Mouse (Mus musculus) MEL (cell line): ENCODE measurements around the gene Plb1. TPM values are rescaled to one million over a fixed set of nuclear protein-coding genes. Genes with fewer than 3 reads are reported as not detected.

Experiments
- DNase-seq: peaks from one replicate; pipeline ENCODE4 v3.0.0; 2011; ENCODE audit warnings: low read depth, low spot score
- H3K27ac ChIP-seq: 2 replicates; pipeline ENCODE4 v1.5.1; 2012; ENCODE audit warnings: low read depth, mild to moderate bottlenecking, control low read depth, low read length, moderate library complexity; ENCODE audit not compliant: control insufficient read depth
- H3K27me3 ChIP-seq, 2 experiments: fragments of 150-350 bp in 1 of 2; sonication (generic) in 1 of 2; 2 replicates each; pipeline ENCODE4 v1.6.1; 2012; ENCODE audit warnings: low read length in 2 of 2, mild to moderate bottlenecking in 2 of 2, improper control_type of control experiment in 1 of 2, moderate library complexity in 1 of 2; ENCODE audit not compliant: insufficient read depth in 2 of 2, control insufficient read depth in 1 of 2
- H3K36me3 ChIP-seq, 2 experiments: 2 replicates each; pipeline ENCODE4 v1.6.1; 2012 to 2014; ENCODE audit warnings: low read length in 2 of 2, improper control_type of control experiment in 1 of 2, inconsistent platforms in 1 of 2, mild to moderate bottlenecking in 1 of 2; ENCODE audit not compliant: insufficient read depth in 2 of 2, control insufficient read depth in 1 of 2
- H3K4me1 ChIP-seq, 2 experiments: fragments of 150-350 bp in 1 of 2; sonication (generic) in 1 of 2; 2 replicates each; pipeline ENCODE4 v1.6.1; 2012; ENCODE audit warnings: low read length in 2 of 2, improper control_type of control experiment in 1 of 2, mild to moderate bottlenecking in 1 of 2; ENCODE audit not compliant: insufficient read depth in 2 of 2, control insufficient read depth in 1 of 2
- H3K4me3 ChIP-seq, 2 experiments: fragments of 150-350 bp in 1 of 2; sonication (generic) in 1 of 2; 2 replicates each; pipeline ENCODE4 v1.5.1; 2012; ENCODE audit warnings: low read depth in 2 of 2, low read length in 2 of 2, mild to moderate bottlenecking in 2 of 2, moderate library complexity in 2 of 2, control low read depth in 1 of 2, improper control_type of control experiment in 1 of 2; ENCODE audit not compliant: control insufficient read depth in 1 of 2, insufficient read depth in 1 of 2
- H3K79me2 ChIP-seq: 2 replicates; pipeline ENCODE4 v1.6.1; 2012; ENCODE audit warnings: mild to moderate bottlenecking, low read length, moderate library complexity; ENCODE audit not compliant: control insufficient read depth, poor library complexity, insufficient read depth
- H3K9ac ChIP-seq: 2 replicates; pipeline ENCODE4 v1.6.1; 2012; ENCODE audit warnings: low read depth, mild to moderate bottlenecking, control low read depth, low read length, moderate library complexity; ENCODE audit not compliant: control insufficient read depth, poor library complexity, severe bottlenecking
- H3K9me3 ChIP-seq: fragments of 150-350 bp; sonication (generic); replicated peaks from 2 replicates; pipeline ENCODE4 v1.6.1; 2012; ENCODE audit warnings: mild to moderate bottlenecking, low read length, improper control_type of control experiment, moderate library complexity; ENCODE audit not compliant: insufficient read depth
- CTCF ChIP-seq, 3 experiments: IDR thresholded peaks in 2 of 3; conservative IDR thresholded peaks in 1 of 3; 2 replicates each; pipeline ENCODE4 v1.5.1; 2011 to 2012; ENCODE audit warnings: low read length in 3 of 3, low read depth in 2 of 3, mild to moderate bottlenecking in 2 of 3, improper control_type of control experiment in 1 of 3, inconsistent platforms in 1 of 3, mixed read lengths in 1 of 3, moderate library complexity in 1 of 3; ENCODE audit not compliant: control insufficient read depth in 1 of 3, insufficient read depth in 1 of 3, poor library complexity in 1 of 3, severe bottlenecking in 1 of 3
- E2F4 ChIP-seq: IDR thresholded peaks from 2 replicates; pipeline ENCODE4 v1.6.1; 2011; ENCODE audit warnings: low read depth, low read length, improper control_type of control experiment, borderline replicate concordance
- ELF1 ChIP-seq: IDR thresholded peaks from 2 replicates; pipeline ENCODE4 v1.6.1; 2014; ENCODE audit warnings: low read depth, mild to moderate bottlenecking, inconsistent platforms, low read length, improper control_type of control experiment, moderate library complexity
- ETS1 ChIP-seq: IDR thresholded peaks from 2 replicates; pipeline ENCODE4 v1.6.1; 2012; ENCODE audit warnings: low read depth, mild to moderate bottlenecking, inconsistent platforms, low read length, improper control_type of control experiment, moderate library complexity
- HCFC1 ChIP-seq: IDR thresholded peaks from 2 replicates; pipeline ENCODE4 v1.6.1; 2012; ENCODE audit warnings: low read depth, mild to moderate bottlenecking, inconsistent platforms, low read length, improper control_type of control experiment, moderate library complexity
- KAT2A ChIP-seq: conservative IDR thresholded peaks from 2 replicates; pipeline ENCODE4 v1.6.1; 2012; ENCODE audit warnings: low read depth, low read length, improper control_type of control experiment, inconsistent platforms
- MAX ChIP-seq: IDR thresholded peaks from 2 replicates; pipeline ENCODE4 v1.6.1; 2011; ENCODE audit warnings: low read length, improper control_type of control experiment
- MEF2A ChIP-seq: IDR thresholded peaks from 2 replicates; pipeline ENCODE4 v1.6.1; 2014; ENCODE audit warnings: low read depth, mild to moderate bottlenecking, inconsistent platforms, low read length, improper control_type of control experiment; ENCODE audit not compliant: poor library complexity, insufficient replicate concordance, severe bottlenecking; ENCODE audit errors: extremely low read depth
- MYB ChIP-seq: IDR thresholded peaks from 2 replicates; pipeline ENCODE4 v1.6.1; 2011; ENCODE audit warnings: mild to moderate bottlenecking, low read depth, low read length, improper control_type of control experiment
- MYC ChIP-seq: IDR thresholded peaks from 2 replicates; pipeline ENCODE4 v1.6.1; 2011; ENCODE audit warnings: low read depth, mild to moderate bottlenecking, low read length, improper control_type of control experiment, moderate library complexity
- POLR2A ChIP-seq, 2 experiments: IDR thresholded peaks; 2 replicates each; pipeline ENCODE4 v1.6.1; 2011 to 2012; ENCODE audit warnings: low read length in 2 of 2, mild to moderate bottlenecking in 2 of 2, control low read depth in 1 of 2, improper control_type of control experiment in 1 of 2, low read depth in 1 of 2, moderate library complexity in 1 of 2; ENCODE audit not compliant: control insufficient read depth in 1 of 2, insufficient read depth in 1 of 2, poor library complexity in 1 of 2
- POLR2AphosphoS2 ChIP-seq: IDR thresholded peaks from 2 replicates; pipeline ENCODE4 v1.6.1; 2011; ENCODE audit warnings: low read length, improper control_type of control experiment
- POLR2AphosphoS5 ChIP-seq: IDR thresholded peaks from 2 replicates; pipeline ENCODE4 v1.6.1; 2012; ENCODE audit warnings: low read depth, borderline replicate concordance, mild to moderate bottlenecking, inconsistent platforms, low read length, moderate library complexity, mixed read lengths
- TAL1 ChIP-seq: IDR thresholded peaks from 2 replicates; pipeline ENCODE4 v1.6.1; 2012; ENCODE audit warnings: mild to moderate bottlenecking, inconsistent platforms, low read length, moderate library complexity, mixed read lengths
- TBP ChIP-seq: IDR thresholded peaks from 2 replicates; pipeline ENCODE4 v1.8.0; 2011; ENCODE audit warnings: low read depth, low read length, improper control_type of control experiment
- UBTF ChIP-seq: IDR thresholded peaks from 2 replicates; pipeline ENCODE4 v1.6.1; 2012; ENCODE audit warnings: low read depth, mild to moderate bottlenecking, inconsistent platforms, low read length, improper control_type of control experiment, moderate library complexity, borderline replicate concordance; ENCODE audit not compliant: insufficient read depth
- USF1 ChIP-seq: IDR thresholded peaks from 2 replicates; pipeline ENCODE4 v1.6.1; 2014; ENCODE audit warnings: low read depth, mild to moderate bottlenecking, inconsistent platforms, low read length, improper control_type of control experiment, moderate library complexity
- ZNF384 ChIP-seq: IDR thresholded peaks from 2 replicates; pipeline ENCODE4 v1.6.1; 2012; ENCODE audit warnings: low read depth, mild to moderate bottlenecking, inconsistent platforms, low read length, improper control_type of control experiment
- polyA plus RNA-seq, 2 experiments: library from polyadenylated mRNA; stranded (reverse) in 1 of 2; unstranded in 1 of 2; fragments of >175 nt in 1 of 2; fragments of >200 nt in 1 of 2; gene quantifications; 2 replicates each; pipeline versions ENCODE4 v1.2.1 to v1.2.4; 2012; ENCODE audit warnings: low replicate concordance in 2 of 2, low read depth in 1 of 2; ENCODE audit not compliant: insufficient read length in 2 of 2, insufficient read depth in 1 of 2, missing spikeins in 1 of 2
- total RNA-seq: library from RNA; depleted of rRNA; stranded (reverse); fragments of 300-350 nt; gene quantifications from 2 replicates; pipeline ENCODE4 v1.2.3, GENCODE M21; 2012

Gene Plb1
- total and polyA plus RNA-seq, 3 experiments: not detected

DNA sequence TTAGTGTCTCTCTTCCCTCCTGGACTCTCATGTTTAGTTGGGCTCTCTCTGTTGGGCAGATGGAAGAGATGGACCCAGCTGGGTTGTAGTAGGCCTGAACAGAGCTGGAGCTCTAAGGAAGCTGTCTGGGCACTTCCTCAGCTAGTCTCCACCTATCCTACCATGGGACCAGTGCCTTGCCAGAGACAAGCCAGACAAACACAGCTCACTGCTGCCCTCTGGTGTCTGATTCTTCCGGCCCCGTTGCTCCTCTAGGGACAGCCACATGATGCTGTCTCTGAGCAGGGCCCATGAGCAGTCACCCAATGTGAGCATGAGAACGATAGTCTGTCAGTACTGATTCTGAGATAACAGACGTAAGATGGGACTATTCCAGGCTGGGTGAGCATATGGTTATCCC lies 34.8 kb upstream of the Plb1 start (continued):
- peak; percentile 58 for TF ChIP-seq USF1
- TF ChIP-seq ETS1: no peak
- TF ChIP-seq MEF2A: no peak
- TF ChIP-seq ELF1: 0 out of 2 replicates have a peak, but pooled peaks have one; percentile 44
- 0 out of 2 replicates have a peak, but pooled peaks have one; percentile 17 for TF ChIP-seq HCFC1
- TF ChIP-seq CTCF (IDR thresholded peaks at IDR 0.05 in 2 of 3, conservative IDR thresholded peaks at IDR 0.05 in 1 of 3; ENCODE audit: control insufficient read depth in 1 of 3, insufficient read depth in 1 of 3, low read depth in 2 of 3, low read length in 3 of 3, poor library complexity in 1 of 3, severe bottlenecking in 1 of 3): peak; percentile 97 to 100 (median 99); a peak in 5 of 6 replicates
- TF ChIP-seq MAX: no peak; the same call in 1 of the 2 replicates
- TF ChIP-seq UBTF: no peak
- TF ChIP-seq ZNF384: no peak
- TF ChIP-seq E2F4: no peak
- no peak for TF ChIP-seq KAT2A

DNA sequence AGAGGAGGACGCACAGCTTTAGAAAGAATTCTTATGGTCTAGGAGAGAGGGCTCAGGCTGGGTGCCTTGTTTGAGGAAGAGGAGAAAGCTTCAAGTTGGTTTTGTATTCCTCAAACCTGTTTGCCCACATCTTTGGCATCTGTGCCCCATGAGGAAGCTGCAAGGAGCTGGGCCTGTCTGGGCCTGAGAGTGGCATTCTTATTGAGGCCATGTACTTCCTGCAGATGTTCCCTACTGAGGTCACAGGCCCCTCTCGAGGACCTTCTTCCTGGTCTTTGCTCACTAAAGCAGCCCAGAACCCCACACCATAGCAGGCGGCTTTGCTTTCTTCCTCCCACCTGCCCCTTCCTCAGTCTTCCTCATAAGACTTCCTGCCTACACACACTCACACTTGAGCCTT lies 33.4 kb upstream of the Plb1 start:
- no peak for DNase-seq
- no peaks in the 10 kb centered on the region for H3K9me3 ChIP-seq
- H3K4me1 ChIP-seq: peaks cover 0 to 17% of the 10 kb centered on the region in 2 experiments; a peak in 1 of 4 replicates
- no peak overlapping the region for H3K27ac ChIP-seq
- no peaks in the 10 kb centered on the region; a peak in 1 of 4 replicates for H3K27me3 ChIP-seq
- no peak overlapping the region for H3K9ac ChIP-seq
- no peaks in the 10 kb centered on the region for H3K79me2 ChIP-seq
- TF ChIP-seq TAL1 (no peak), TBP (no peak), POLR2AphosphoS5 (no peak), MYB (no peak), ZNF384 (no peak), HCFC1 (no peak), POLR2A (IDR thresholded peaks at IDR 0.05; ENCODE audit: control insufficient read depth in 1 of 2, insufficient read depth in 1 of 2, low read depth in 1 of 2, low read length in 2 of 2, poor library complexity in 1 of 2) (no peak), MYC (no peak), ELF1 (no peak)
- H3K4me3 ChIP-seq: no peak overlapping the region
- H3K36me3 ChIP-seq: peaks cover 0 to 4% of the 10 kb centered on the region in 2 experiments; a peak in 1 of 4 replicates

DNA sequence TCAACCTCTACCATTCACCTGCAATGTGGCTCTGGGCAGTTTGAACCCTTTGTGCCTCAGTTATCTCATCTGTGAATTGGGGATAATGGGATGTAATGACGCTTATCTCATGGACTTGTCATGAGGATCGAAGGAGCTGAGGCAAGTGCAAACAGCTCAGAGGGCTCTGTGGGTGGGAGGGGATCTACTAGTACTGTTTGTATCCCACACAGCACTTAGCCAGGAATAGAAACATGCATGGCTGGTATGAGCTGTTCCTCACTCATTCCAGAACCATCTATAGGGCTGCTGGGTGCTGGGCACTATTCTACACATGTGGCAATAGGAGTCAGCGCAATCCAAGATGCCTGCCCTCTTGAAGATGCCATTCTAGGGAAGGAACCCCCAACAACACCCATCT lies 32.9 kb upstream of the Plb1 start:
- Histone ChIP-seq H3K79me2 (no peaks in the 10 kb centered on the region), H3K4me3 (no peak overlapping the region), H3K36me3 (peaks cover 0 to 3% of the 10 kb centered on the region in 2 experiments; a peak in 1 of 4 replicates), H3K9me3 (no peaks in the 10 kb centered on the region), H3K27ac (no peak overlapping the region), H3K4me1 (peaks cover 0 to 13% of the 10 kb centered on the region in 2 experiments; a peak in 1 of 4 replicates), H3K27me3 (no peaks in the 10 kb centered on the region; a peak in 1 of 4 replicates), H3K9ac (no peak overlapping the region)
- no peak for TF ChIP-seq POLR2AphosphoS2
- DNase-seq: no peak
